Mouse (Mus musculus) embryonic facial prominence, embryonic 15.5 days (tissue): ENCODE data around the gene Sp9. TPM values are rescaled to one million over a fixed set of nuclear protein-coding genes. Genes with fewer than 3 reads are reported as not detected.

Experiments used
- ATAC-seq: fragments of 200-750 bp; cut with Nextera tagmentation; 2 replicates; pipeline ENCODE4 v1.8.0; 2017; ENCODE audit warnings: low read depth, moderate TSS enrichment; ENCODE audit not compliant: insufficient number of reproducible peaks, low FRiP score, low TSS enrichment
- H3K27ac ChIP-seq: fragments of 300-500 bp; sonication (generic); replicated peaks from 2 replicates; pipeline ENCODE4 v1.5.1; 2015; ENCODE audit warnings: mild to moderate bottlenecking, inconsistent platforms
- H3K27me3 ChIP-seq: fragments of 300-500 bp; sonication (generic); 2 replicates; pipeline ENCODE4 v1.6.1; 2015; ENCODE audit warnings: inconsistent platforms
- H3K36me3 ChIP-seq: fragments of 300-500 bp; sonication (generic); 2 replicates; pipeline ENCODE4 v1.6.1; 2015; ENCODE audit warnings: mild to moderate bottlenecking, inconsistent platforms
- H3K4me1 ChIP-seq: fragments of 300-500 bp; sonication (generic); 2 replicates; pipeline ENCODE4 v1.6.1; 2015; ENCODE audit warnings: inconsistent platforms
- H3K4me2 ChIP-seq: fragments of 300-500 bp; sonication (generic); replicated peaks from 2 replicates; pipeline ENCODE4 v1.6.1; 2015; ENCODE audit warnings: mild to moderate bottlenecking, inconsistent platforms
- H3K4me3 ChIP-seq: fragments of 300-500 bp; sonication (generic); replicated peaks from 2 replicates; pipeline ENCODE4 v1.5.1; 2015; ENCODE audit warnings: mild to moderate bottlenecking, inconsistent platforms
- H3K9ac ChIP-seq: fragments of 300-500 bp; sonication (generic); 2 replicates; pipeline ENCODE4 v1.6.1; 2015; ENCODE audit warnings: inconsistent platforms
- H3K9me3 ChIP-seq: fragments of 300-500 bp; sonication (generic); replicated peaks from 2 replicates; pipeline ENCODE4 v1.6.1; 2016; ENCODE audit warnings: inconsistent platforms
- WGBS: fragments of 180-500 bp; shearing (Covaris S2); methylation state at CpG from one replicate; pipeline ENCODE4 v1.1.7; 2015; 5-methylcytosine and 5-hydroxymethylcytosine counted together
- polyA plus RNA-seq: library from polyadenylated mRNA; unstranded; fragments of >200 nt; fragmentation: Nextera tagmentation; extraction: Ambion mirVana; gene quantifications from 2 replicates; pipeline ENCODE4 v1.2.1, GENCODE M21; 2015

The Sp9 gene
- polyA plus RNA-seq, 1 experiment from 2014 or later = 2.9 TPM

- 2% methylated on average over 6 of the region's 6 CpGs for WGBS
- Histone ChIP-seq H3K27me3 (peaks cover 62% of the 10 kb centered on the region), H3K27ac (no peak overlapping the region), H3K4me2 (peak overlapping the region; percentile 6; the same call in 1 of the 2 replicates), H3K9ac (no peak overlapping the region), H3K4me1 (peaks cover 66% of the 10 kb centered on the region), H3K4me3 (peak overlapping the region; percentile 5; the same call in 1 of the 2 replicates), H3K36me3 (no peaks in the 10 kb centered on the region), H3K9me3 (no peaks in the 10 kb centered on the region)
- ATAC-seq = no peak
Observed at GRCm38 (mm10) chr2:73276141-73276571, 4.4 kb downstream of the Sp9 start.

- Histone ChIP-seq H3K4me3 (peak overlapping the region; percentile 27), H3K36me3 (no peaks in the 10 kb centered on the region), H3K9me3 (no peaks in the 10 kb centered on the region), H3K4me1 (peaks cover 58% of the 10 kb centered on the region), H3K9ac (no peak overlapping the region), H3K27me3 (peaks cover 64% of the 10 kb centered on the region), H3K4me2 (peak overlapping the region; percentile 33), H3K27ac (peak overlapping the region; percentile 29; the same call in 1 of the 2 replicates)
- 4% methylated on average over 38 of the region's 38 CpGs for WGBS
- ATAC-seq = no peak
Observed at GRCm38 (mm10) chr2:73277021-73277708, 5.4 kb downstream of the Sp9 start.

- Histone ChIP-seq H3K4me2 (peak overlapping the region; percentile 33), H3K4me3 (peak overlapping the region; percentile 27), H3K4me1 (peaks cover 55% of the 10 kb centered on the region), H3K27ac (no peak overlapping the region), H3K9ac (no peak overlapping the region), H3K9me3 (no peaks in the 10 kb centered on the region), H3K27me3 (peaks cover 65% of the 10 kb centered on the region), H3K36me3 (no peaks in the 10 kb centered on the region)
- no peak for ATAC-seq
- WGBS = 3% methylated on average over 18 of the region's 18 CpGs
Observed at GRCm38 (mm10) chr2:73277709-73278075, 6.0 kb downstream of the Sp9 start.

GRCm38 (mm10) chr2:73278131-73278854 is 6.6 kb downstream of the Sp9 start:
- H3K9me3 ChIP-seq = no peaks in the 10 kb centered on the region
- 0 out of 2 replicates have a peak overlapping the region, but pooled peaks have one; percentile 4 for H3K27ac ChIP-seq
- H3K4me1 ChIP-seq = peaks cover 49% of the 10 kb centered on the region
- no peak for ATAC-seq
- H3K36me3 ChIP-seq = no peaks in the 10 kb centered on the region
- peak overlapping the region; percentile 40 for H3K4me2 ChIP-seq
- H3K27me3 ChIP-seq = peaks cover 59% of the 10 kb centered on the region
- H3K9ac ChIP-seq = no peak overlapping the region
- peak overlapping the region; percentile 21 for H3K4me3 ChIP-seq
- WGBS = 3% methylated on average over 20 of the region's 20 CpGs

- peaks cover 43% of the 10 kb centered on the region for H3K4me1 ChIP-seq
- no peaks in the 10 kb centered on the region for H3K9me3 ChIP-seq
- H3K27me3 ChIP-seq = peaks cover 53% of the 10 kb centered on the region
- no peak overlapping the region for H3K9ac ChIP-seq
- WGBS = 2% methylated on average over 17 of the region's 17 CpGs
- peak overlapping the region; percentile 4; the same call in 1 of the 2 replicates for H3K27ac ChIP-seq
- peak overlapping the region; percentile 21 for H3K4me3 ChIP-seq
- peak overlapping the region; percentile 40 for H3K4me2 ChIP-seq
- no peak for ATAC-seq
- no peaks in the 10 kb centered on the region for H3K36me3 ChIP-seq
Observed at GRCm38 (mm10) chr2:73278869-73279268, 7.1 kb downstream of the Sp9 start.

GRCm38 (mm10) chr2:73279271-73280038 is 7.7 kb downstream of the Sp9 start:
- Histone ChIP-seq H3K4me2 (peak overlapping the region; percentile 40), H3K4me1 (peaks cover 38% of the 10 kb centered on the region), H3K27ac (0 out of 2 replicates have a peak overlapping the region, but pooled peaks have one; percentile 4), H3K27me3 (peaks cover 49% of the 10 kb centered on the region), H3K9me3 (no peaks in the 10 kb centered on the region), H3K9ac (no peak overlapping the region), H3K36me3 (no peaks in the 10 kb centered on the region), H3K4me3 (peak overlapping the region; percentile 21)
- WGBS = 5% methylated on average over 29 of the region's 31 CpGs
- no peak for ATAC-seq

GRCm38 (mm10) chr2:73280356-73281047 is 8.8 kb downstream of the Sp9 start:
- no peak for ATAC-seq
- Histone ChIP-seq H3K4me1 (peaks cover 34% of the 10 kb centered on the region), H3K4me3 (peak overlapping the region; percentile 22), H3K36me3 (no peaks in the 10 kb centered on the region), H3K9ac (no peak overlapping the region), H3K27me3 (peaks cover 49% of the 10 kb centered on the region), H3K4me2 (peak overlapping the region; percentile 34), H3K27ac (no peak overlapping the region), H3K9me3 (no peaks in the 10 kb centered on the region)
- WGBS = 7% methylated on average over 33 of the region's 33 CpGs

GRCm38 (mm10) chr2:73281048-73281661 is 9.4 kb downstream of the Sp9 start:
- H3K9ac ChIP-seq = no peak overlapping the region
- H3K4me2 ChIP-seq = peak overlapping the region; percentile 34
- peaks cover 45% of the 10 kb centered on the region for H3K27me3 ChIP-seq
- no peaks in the 10 kb centered on the region for H3K9me3 ChIP-seq
- WGBS = 30% methylated on average over 22 of the region's 22 CpGs
- no peak for ATAC-seq
- H3K4me3 ChIP-seq = peak overlapping the region; percentile 22; the same call in 1 of the 2 replicates
- H3K27ac ChIP-seq = no peak overlapping the region
- no peaks in the 10 kb centered on the region; the same call in 1 of the 2 replicates for H3K36me3 ChIP-seq
- peaks cover 34% of the 10 kb centered on the region for H3K4me1 ChIP-seq

- no peak for ATAC-seq
- no peak overlapping the region for H3K9ac ChIP-seq
- H3K36me3 ChIP-seq = peaks cover 5% of the 10 kb centered on the region; the same call in 1 of the 2 replicates
- H3K4me1 ChIP-seq = peaks cover 34% of the 10 kb centered on the region
- H3K27me3 ChIP-seq = peaks cover 41% of the 10 kb centered on the region
- H3K4me3 ChIP-seq = no peak overlapping the region
- H3K4me2 ChIP-seq = no peak overlapping the region
- WGBS = 16% methylated on average over 7 of the region's 7 CpGs
- no peaks in the 10 kb centered on the region for H3K9me3 ChIP-seq
- no peak overlapping the region for H3K27ac ChIP-seq
Observed at GRCm38 (mm10) chr2:73281707-73282106, 10.0 kb downstream of the Sp9 start.

- H3K36me3 ChIP-seq = peaks cover 25% of the 10 kb centered on the region
- WGBS = 5% methylated on average over 2 of the region's 2 CpGs
- H3K4me1 ChIP-seq = peaks cover 7% of the 10 kb centered on the region
- no peak overlapping the region for H3K9ac ChIP-seq
- H3K27ac ChIP-seq = no peak overlapping the region
- no peaks in the 10 kb centered on the region for H3K9me3 ChIP-seq
- H3K4me2 ChIP-seq = no peak overlapping the region
- no peak for ATAC-seq
- peaks cover 15% of the 10 kb centered on the region for H3K27me3 ChIP-seq
- H3K4me3 ChIP-seq = no peak overlapping the region
Observed at GRCm38 (mm10) chr2:73285630-73286029, 13.9 kb downstream of the Sp9 start.
